Mouse (Mus musculus) heart, adult 8-10 months (tissue): ENCODE results near the gene Rbm45. TPM values are rescaled to one million over a fixed set of nuclear protein-coding genes. Genes with fewer than 3 reads are reported as not detected.

Experiments used
- DNase-seq: peaks from one replicate; pipeline ENCODE4 v3.0.0; 2022; ENCODE audit warnings: low spot score
- total RNA-seq, 4 experiments: library from RNA; stranded (reverse); gene quantifications; 2 replicates each; pipeline ENCODE4 v1.2.4; 2022

The Rbm45 gene
- total RNA-seq, 4 experiments from 2014 or later = 17.9 to 21.6 (median 19.2) TPM

GRCm38 (mm10) chr2:76386531-76386930 lies 16.7 kb downstream of the Rbm45 start:
- no peak for DNase-seq

- no peak for DNase-seq
Observed at GRCm38 (mm10) chr2:76400178-76400577, 30.4 kb downstream of the Rbm45 start.

GRCm38 (mm10) chr2:76405596-76406150 lies 35.9 kb downstream of the Rbm45 start:
- DNase-seq = no peak

GRCm38 (mm10) chr2:76406151-76406936 lies 36.6 kb downstream of the Rbm45 start, which contains the start of gene Osbpl6:
Gene Osbpl6 (plus strand): TSS chr2:76406508.
- peak; percentile 20 for DNase-seq

GRCm38 (mm10) chr2:76406937-76407441 lies 37.2 kb downstream of the Rbm45 start:
- DNase-seq = peak; percentile 21

- DNase-seq = no peak
Observed at GRCm38 (mm10) chr2:76409526-76409925, 39.7 kb downstream of the Rbm45 start.

GRCm38 (mm10) chr2:76409986-76410385 lies 40.2 kb downstream of the Rbm45 start:
- no peak for DNase-seq

GRCm38 (mm10) chr2:76412924-76413323 lies 43.1 kb downstream of the Rbm45 start:
- no peak for DNase-seq

- DNase-seq = no peak
Observed at GRCm38 (mm10) chr2:76417446-76418141, 47.8 kb downstream of the Rbm45 start.

- DNase-seq = no peak
Observed at GRCm38 (mm10) chr2:76418142-76418518, 48.3 kb downstream of the Rbm45 start.

- DNase-seq = no peak
Observed at GRCm38 (mm10) chr2:76421411-76421924, 51.7 kb downstream of the Rbm45 start.

- DNase-seq = no peak
Observed at GRCm38 (mm10) chr2:76426816-76427215, 57.0 kb downstream of the Rbm45 start.

- DNase-seq = no peak
Observed at GRCm38 (mm10) chr2:76429318-76429717, 59.5 kb downstream of the Rbm45 start.

- no peak for DNase-seq
Observed at GRCm38 (mm10) chr2:76429855-76430254, 60.1 kb downstream of the Rbm45 start.

GRCm38 (mm10) chr2:76430539-76430938 lies 60.8 kb downstream of the Rbm45 start:
- DNase-seq = no peak

Other genes starting within 250 kb of the Rbm45 start
- 1 to 10 TPM; 1.2 to 8.6 (median 3.8) TPM for gene Pde11a, start 31.2 kb upstream of the Rbm45 start, total RNA-seq
- gene Cyct, start 9.5 kb upstream of the Rbm45 start, total RNA-seq = 1 to 10 TPM in 1 of 4 experiments, under 1 TPM in 3; 0.44 to 1.2 (median 0.56) TPM
- 10 to 100 TPM; 12.5 to 19.0 (median 17.0) TPM for gene Osbpl6, start 36.5 kb downstream of the Rbm45 start, total RNA-seq